Mouse (Mus musculus): ENCODE data around the gene Cyth1.

Cyth1 gene

GRCm38 (mm10) chr11:118253447-118254158 is 5.2 kb upstream of the Cyth1 start:
- no peak for DNase-seq

- peak; percentile 44 for DNase-seq
Observed at GRCm38 (mm10) chr11:118249012-118249383, 606 bp upstream of the Cyth1 start.

GRCm38 (mm10) chr11:118247359-118248095 is 865 bp downstream of the Cyth1 start:
- peak; percentile 66 for DNase-seq

- DNase-seq = no peak
Observed at GRCm38 (mm10) chr11:118246724-118247123, 1.7 kb downstream of the Cyth1 start.

- DNase-seq = no peak
Observed at GRCm38 (mm10) chr11:118245130-118245529, 3.3 kb downstream of the Cyth1 start.

GRCm38 (mm10) chr11:118243627-118244261 is 4.6 kb downstream of the Cyth1 start:
- no peak for DNase-seq

- DNase-seq = no peak
Observed at GRCm38 (mm10) chr11:118242506-118242905, 5.9 kb downstream of the Cyth1 start.

- DNase-seq = no peak
Observed at GRCm38 (mm10) chr11:118240388-118240787, 8.0 kb downstream of the Cyth1 start.

GRCm38 (mm10) chr11:118239281-118240198 is 8.9 kb downstream of the Cyth1 start:
- no peak for DNase-seq

GRCm38 (mm10) chr11:118236520-118237190 is 11.7 kb downstream of the Cyth1 start:
- DNase-seq = no peak

- DNase-seq = no peak
Observed at GRCm38 (mm10) chr11:118234929-118235328, 13.5 kb downstream of the Cyth1 start.

GRCm38 (mm10) chr11:118234500-118234899 is 13.9 kb downstream of the Cyth1 start:
- no peak for DNase-seq

- DNase-seq = no peak
Observed at GRCm38 (mm10) chr11:118233924-118234323, 14.5 kb downstream of the Cyth1 start.

- DNase-seq = peak; percentile 61
Observed at GRCm38 (mm10) chr11:118232314-118232831, 16.0 kb downstream of the Cyth1 start.

GRCm38 (mm10) chr11:118229941-118230340 is 18.5 kb downstream of the Cyth1 start:
- DNase-seq = no peak

- no peak for DNase-seq
Observed at GRCm38 (mm10) chr11:118227650-118228049, 20.7 kb downstream of the Cyth1 start.

GRCm38 (mm10) chr11:118226850-118227249 is 21.5 kb downstream of the Cyth1 start:
- no peak for DNase-seq

- DNase-seq = no peak
Observed at GRCm38 (mm10) chr11:118225862-118226261, 22.5 kb downstream of the Cyth1 start.

- no peak for DNase-seq
Observed at GRCm38 (mm10) chr11:118225056-118225836, 23.1 kb downstream of the Cyth1 start.

- DNase-seq = no peak
Observed at GRCm38 (mm10) chr11:118223416-118224067, 24.9 kb downstream of the Cyth1 start.

GRCm38 (mm10) chr11:118222917-118223316 is 25.5 kb downstream of the Cyth1 start:
- no peak for DNase-seq
